Mouse (Mus musculus) gastrocnemius, postnatal 14 days (tissue): ENCODE measurements around the gene Fance. TPM values are rescaled to one million over a fixed set of nuclear protein-coding genes. Genes with fewer than 3 reads are reported as not detected.
"Not testable (repeated sequence)": the region's sequence is repeated elsewhere in the genome, so short reads cannot be mapped to it uniquely, and the experiment has no call there.

Experiments used
- DNase-seq: peaks from one replicate; pipeline ENCODE4 v3.0.0; 2021; ENCODE audit warnings: mixed read lengths
- intact Hi-C: fragments of 180-260 bp; cut with DNase I; formaldehyde crosslinking; loops from one replicate; pipeline ENCODE4 v1.15.1; 2025; ENCODE audit warnings: low total_unique reads
- total RNA-seq, 2 experiments: library from RNA; stranded (reverse); gene quantifications; 2 replicates each; pipeline ENCODE4 v1.2.3; 2021

Fance gene
- total RNA-seq, 2 experiments from 2014 or later = 10.2 to 10.4 TPM

- DNase-seq = no peak
- intact Hi-C loops = no loop called here
Measured at GRCm38 (mm10) chr17:28340578-28340977, 27.3 kb downstream of the Fance start.

- DNase-seq = peak; percentile 85
- intact Hi-C loops = no loop called here
Measured at GRCm38 (mm10) chr17:28341091-28341490, 27.8 kb downstream of the Fance start.

GRCm38 (mm10) chr17:28344050-28344607, 30.8 kb downstream of the Fance start:
- DNase-seq = no peak
- intact Hi-C loops = no loop called here

DNA sequence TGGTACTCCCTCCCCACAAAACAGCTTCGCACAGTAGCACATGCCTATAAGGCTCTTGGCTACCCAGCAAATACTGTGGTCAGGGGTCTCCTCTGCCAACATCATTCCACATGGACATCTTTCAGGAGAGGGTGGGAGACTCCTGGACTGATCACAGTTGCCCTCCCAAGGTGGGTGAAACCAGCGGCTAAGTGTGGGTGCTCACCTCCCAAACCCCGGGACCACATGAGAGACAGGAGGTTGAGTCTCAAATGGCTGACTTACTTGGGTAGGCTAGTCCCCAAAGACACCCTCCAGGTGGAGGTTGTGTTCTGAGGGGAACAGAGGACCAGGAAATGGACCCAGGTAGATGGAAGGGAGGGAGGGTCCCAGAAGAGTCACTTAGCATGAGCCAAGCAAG, 31.4 kb downstream of the Fance start:
- intact Hi-C loops = no loop called here

GRCm38 (mm10) chr17:28345271-28345721, 32.0 kb downstream of the Fance start:
- intact Hi-C loops = no loop called here
- no peak for DNase-seq

More for the DNA sequence above, 31.4 kb downstream of the Fance start:
- no peak for DNase-seq

DNA sequence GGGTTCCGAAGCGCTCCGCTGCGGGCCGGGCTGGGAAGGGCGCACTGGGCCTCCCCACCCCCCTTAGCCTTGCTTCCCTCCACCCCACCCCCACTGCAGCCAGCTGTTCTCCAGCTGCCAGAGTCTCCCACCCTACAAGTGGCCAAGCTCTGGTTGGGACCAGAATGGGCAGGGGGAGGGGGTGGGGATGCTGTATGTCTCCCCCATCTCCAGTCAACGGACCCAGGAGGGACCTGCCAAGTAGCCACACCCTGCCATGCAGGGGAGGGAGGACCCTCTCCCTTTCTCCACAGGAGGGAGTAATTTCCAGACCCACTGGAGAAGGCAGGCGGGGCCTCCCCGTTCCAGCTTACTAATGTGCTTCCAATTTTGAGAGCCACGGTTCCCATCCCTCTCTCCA, 32.6 kb downstream of the Fance start:
- no peak for DNase-seq
- intact Hi-C loops = no loop called here

DNA sequence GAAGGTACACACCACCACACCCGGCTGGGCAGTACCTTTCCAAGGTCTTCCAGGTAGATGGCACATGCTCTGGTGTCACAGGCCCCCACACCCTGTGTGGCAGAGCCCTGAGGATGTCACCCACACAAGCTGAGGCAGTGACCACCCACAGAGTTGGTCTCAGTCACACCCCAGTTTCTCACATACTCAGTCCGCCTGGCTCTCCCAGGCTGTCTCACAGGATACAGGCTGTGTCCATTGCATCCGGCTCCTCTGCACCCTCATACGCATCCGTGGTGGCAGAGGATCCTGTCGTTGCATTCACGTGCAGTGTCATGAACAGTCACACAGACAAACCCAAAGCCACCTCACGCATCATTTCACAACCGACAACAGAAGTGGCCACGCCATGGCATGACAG, 34.0 kb downstream of the Fance start:
- no peak for DNase-seq
- intact Hi-C loops = no loop called here

DNA sequence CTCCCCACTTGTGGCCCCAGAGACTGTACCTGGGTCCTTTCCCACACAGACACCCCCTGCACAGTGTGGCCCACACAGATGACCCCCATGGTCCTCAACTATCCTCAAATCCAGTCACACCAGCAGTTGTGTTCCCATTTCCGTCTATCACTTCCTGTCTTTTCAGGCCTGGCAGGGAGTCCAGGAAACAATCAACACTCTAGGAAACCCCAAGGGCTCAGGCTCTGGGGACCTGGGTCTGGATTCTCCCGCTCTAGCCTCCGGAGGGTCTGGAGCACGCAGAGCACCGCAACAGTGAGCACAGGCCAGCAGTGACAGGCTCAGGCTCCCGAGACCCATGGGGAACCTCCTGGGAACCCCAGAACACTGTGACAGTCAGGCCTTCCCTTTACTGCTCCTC, 34.9 kb downstream of the Fance start:
- no peak for DNase-seq
- intact Hi-C loops = no loop called here

DNA sequence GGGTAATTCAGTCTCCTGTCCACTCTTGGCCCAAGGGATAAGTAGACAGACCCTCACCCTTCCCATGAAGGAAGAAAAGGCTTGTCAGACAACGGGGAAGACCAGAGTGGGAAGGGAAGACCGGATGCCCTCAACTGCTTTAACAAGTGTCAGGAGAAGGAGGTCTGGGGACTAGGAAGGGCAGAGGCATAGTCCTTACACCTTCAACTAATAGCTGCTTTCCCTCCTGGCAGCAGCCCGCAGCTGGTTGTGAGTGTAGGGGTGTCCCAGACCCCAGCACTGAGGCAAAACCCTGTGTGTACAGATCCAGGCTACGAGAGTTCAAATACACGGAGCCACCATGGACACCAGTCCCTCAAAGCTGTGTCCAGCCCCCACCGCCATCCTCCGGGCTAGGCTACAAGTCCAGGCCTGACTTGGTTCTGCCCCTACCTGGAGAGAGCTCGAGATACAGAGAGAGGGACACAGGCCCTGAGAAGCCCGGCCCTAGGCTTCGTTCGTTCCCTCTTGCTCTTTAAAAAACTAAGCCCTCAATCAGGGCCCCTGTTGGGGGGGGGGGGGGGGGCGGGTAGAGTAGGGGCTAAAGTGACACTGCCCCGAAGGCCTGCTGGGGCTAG, 36.1 kb downstream of the Fance start:
- no peak for DNase-seq
- intact Hi-C loops = no loop called here

- intact Hi-C loops = no loop called here
- peak; percentile 56 for DNase-seq
Measured at GRCm38 (mm10) chr17:28349901-28350465, 36.7 kb downstream of the Fance start.

- intact Hi-C loops = no loop called here
- peak; percentile 87 for DNase-seq
Measured at GRCm38 (mm10) chr17:28350466-28351352, 37.4 kb downstream of the Fance start, which contains the start of gene Tead3. Gene Tead3, minus strand, starts transcription at chr17:28350817.

- intact Hi-C loops = no loop called here
- DNase-seq = peak; percentile 41
Measured at GRCm38 (mm10) chr17:28351353-28351890, 38.1 kb downstream of the Fance start.

DNA sequence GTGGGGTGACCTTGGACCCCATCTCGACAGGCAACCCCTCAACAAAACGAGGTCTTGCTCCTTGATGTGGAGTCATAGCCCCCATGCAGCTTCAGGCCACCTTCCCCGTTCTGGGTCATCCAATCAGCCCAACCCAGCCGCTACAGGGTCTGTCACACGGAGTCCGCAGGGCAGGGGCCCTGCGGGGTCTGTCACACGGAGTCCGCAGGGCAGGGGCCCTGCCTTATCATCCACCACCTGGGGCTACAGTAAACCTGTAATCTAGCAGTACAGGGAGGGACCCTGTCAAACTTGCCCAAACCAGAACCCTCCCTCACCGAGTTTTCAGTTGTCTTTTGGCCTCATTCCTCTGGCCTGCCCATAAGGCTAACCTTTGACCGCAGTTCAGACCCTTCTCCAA, 38.7 kb downstream of the Fance start:
- intact Hi-C loops = no loop called here
- no peak for DNase-seq

GRCm38 (mm10) chr17:28355871-28356270, 42.6 kb downstream of the Fance start:
- intact Hi-C loops = no loop called here

DNA sequence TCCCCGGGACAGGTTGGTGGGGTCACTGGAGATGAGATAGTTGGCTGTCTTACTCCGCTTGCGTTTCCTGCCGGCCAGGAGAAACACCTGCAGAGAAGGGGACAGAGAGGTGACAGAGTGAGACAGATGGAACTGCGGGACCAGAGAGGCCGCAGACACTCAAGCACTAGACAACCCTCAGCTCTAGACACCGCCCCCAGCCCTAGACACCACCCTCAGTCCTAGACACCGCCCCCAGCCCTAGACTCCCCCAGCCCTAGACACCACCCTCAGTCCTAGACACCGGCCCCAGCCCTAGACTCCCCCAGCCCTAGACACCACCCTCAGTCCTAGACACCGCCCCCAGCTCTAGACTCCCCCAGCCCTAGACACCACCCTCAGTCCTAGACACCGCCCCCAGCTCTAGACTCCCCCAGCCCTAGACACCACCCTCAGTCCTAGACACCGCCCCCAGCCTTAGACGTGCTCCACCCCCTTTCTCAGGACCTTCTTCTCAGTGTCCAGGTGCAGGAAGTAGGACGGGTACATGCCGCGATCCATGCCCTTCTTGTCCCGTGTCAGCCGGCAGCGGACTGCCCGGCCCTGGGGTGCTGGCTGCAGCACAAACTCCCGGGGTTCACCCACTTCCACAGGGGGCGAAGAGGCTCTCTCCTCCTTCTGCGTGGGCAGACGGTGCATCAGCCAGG, 45.4 kb downstream of the Fance start:
- DNase-seq, intact Hi-C loops: not testable (repeated sequence)

More at GRCm38 (mm10) chr17:28355871-28356270, 42.6 kb downstream of the Fance start:
- DNase-seq = no peak

DNA sequence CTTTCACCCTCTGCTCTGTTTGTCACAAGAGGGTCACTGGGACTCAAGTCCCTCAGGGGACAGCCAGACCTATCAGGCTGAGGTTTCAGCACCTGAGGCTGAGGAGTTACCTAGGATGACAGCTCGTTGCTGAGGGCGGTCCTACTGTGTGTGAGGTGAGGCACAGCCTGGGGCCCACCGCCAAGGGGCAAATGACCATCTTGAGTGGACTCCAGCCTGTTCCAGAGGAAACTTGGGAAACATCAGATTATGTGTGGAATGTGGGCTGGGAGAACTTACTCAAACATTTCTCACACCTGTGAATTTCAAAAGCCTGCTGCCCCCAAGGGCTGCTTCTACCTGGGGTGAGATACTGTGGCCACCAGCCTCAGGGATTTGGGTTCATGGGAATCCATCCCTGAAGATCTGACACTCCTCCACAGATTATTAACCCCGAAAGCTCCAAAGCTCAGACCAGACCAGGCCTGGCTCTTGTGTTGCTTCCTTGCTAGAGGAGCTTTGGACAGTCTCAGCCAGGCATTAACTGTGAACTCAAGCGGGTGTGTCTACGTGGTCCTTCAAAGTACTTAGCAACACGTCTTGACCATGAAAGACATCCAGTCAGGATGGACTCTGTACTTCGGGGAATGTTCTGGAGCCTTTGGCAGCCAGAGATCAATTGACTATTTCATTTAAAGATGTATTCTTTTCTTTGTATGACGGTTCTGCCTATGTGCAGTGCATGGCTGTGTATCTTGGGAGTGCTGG, 47.4 kb downstream of the Fance start:
- DNase-seq = no peak
- intact Hi-C loops = no loop called here

GRCm38 (mm10) chr17:28361921-28362652, 48.8 kb downstream of the Fance start:
- DNase-seq = no peak
- intact Hi-C loops = no loop called here
